Mouse (Mus musculus) embryonic facial prominence, embryonic 11.5 days (tissue): ENCODE measurements at regions not wholly inside any gene's neighbourhood (a gene's known extent, or its start where the extent isn't known, plus 50 kb on each side); places are given as distances from the start of the nearest gene placed in this dataset.

ENCODE experiments used
- ATAC-seq: fragments of 200-750 bp; cut with Nextera tagmentation; replicated peaks from 2 replicates; pipeline ENCODE4 v1.8.0; 2017; ENCODE audit warnings: low read depth; ENCODE audit not compliant: insufficient number of reproducible peaks, low FRiP score, low TSS enrichment
- DNase-seq: peaks from one replicate; pipeline ENCODE4 v3.0.0-alpha.2; 2015; ENCODE audit warnings: low spot score
- H3K27ac ChIP-seq: fragments of 300-500 bp; sonication (generic); replicated peaks from 2 replicates; pipeline ENCODE4 v1.5.1; 2014; ENCODE audit warnings: mild to moderate bottlenecking, low read depth, low read length, control low read depth
- H3K27me3 ChIP-seq: fragments of 300-500 bp; sonication (generic); 2 replicates; pipeline ENCODE4 v1.6.1; 2014; ENCODE audit warnings: mild to moderate bottlenecking, low read length, moderate library complexity, mixed read lengths; ENCODE audit not compliant: control insufficient read depth, insufficient read depth
- H3K36me3 ChIP-seq: fragments of 300-500 bp; sonication (generic); replicated peaks from 2 replicates; pipeline ENCODE4 v1.6.1; 2014; ENCODE audit warnings: low read depth, mild to moderate bottlenecking, low read length, moderate library complexity, mixed read lengths; ENCODE audit not compliant: control insufficient read depth, insufficient read depth
- H3K4me1 ChIP-seq: fragments of 300-500 bp; sonication (generic); 2 replicates; pipeline ENCODE4 v1.6.1; 2014; ENCODE audit warnings: low read length, mixed read lengths; ENCODE audit not compliant: control insufficient read depth, insufficient read depth
- H3K4me2 ChIP-seq: fragments of 300-500 bp; sonication (generic); 2 replicates; pipeline ENCODE4 v1.6.1; 2014; ENCODE audit warnings: low read depth, mild to moderate bottlenecking, control low read depth, low read length, moderate library complexity
- H3K4me3 ChIP-seq: fragments of 300-500 bp; sonication (generic); 2 replicates; pipeline ENCODE4 v1.5.1; 2014; ENCODE audit warnings: low read depth, low read length, control low read depth
- H3K9ac ChIP-seq: fragments of 300-500 bp; sonication (generic); replicated peaks from 2 replicates; pipeline ENCODE4 v1.6.1; 2014; ENCODE audit warnings: mild to moderate bottlenecking, control low read depth, low read length
- H3K9me3 ChIP-seq: fragments of 300-500 bp; sonication (generic); replicated peaks from 2 replicates; pipeline ENCODE4 v1.6.1; 2016; ENCODE audit warnings: mild to moderate bottlenecking, low read length, inconsistent platforms, mixed read lengths; ENCODE audit not compliant: control insufficient read depth
- WGBS: fragments of 180-500 bp; shearing (Covaris S2); extraction: QIAGEN DNeasy Blood & Tissue Kit; methylation state at CpG from one replicate; pipeline ENCODE4 v1.1.7; 2014; 5-methylcytosine and 5-hydroxymethylcytosine counted together

DNA sequence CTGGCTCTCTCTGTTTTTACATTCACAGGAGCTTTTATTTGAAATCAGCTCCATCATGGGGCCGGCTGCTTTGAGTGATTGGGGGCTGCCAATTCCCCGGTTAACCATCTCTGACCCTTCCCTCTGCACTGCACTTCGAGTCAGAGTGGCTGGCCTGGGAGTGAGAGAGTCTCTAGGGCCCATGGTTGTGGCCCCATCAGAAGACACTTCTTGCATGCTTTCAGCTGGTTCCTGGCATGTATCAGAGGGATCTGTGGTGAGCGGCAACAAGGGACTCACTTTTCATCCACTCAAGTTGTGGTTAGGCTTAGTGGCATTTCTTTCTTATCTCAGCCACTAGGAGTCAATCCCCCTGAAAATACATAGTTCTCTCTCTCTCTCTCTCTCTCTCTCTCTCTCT lies 341.8 kb upstream of the Adgrl2 start:
- Histone ChIP-seq H3K9ac (no peak overlapping the region), H3K27ac (no peak overlapping the region), H3K9me3 (no peaks in the 10 kb centered on the region), H3K36me3 (no peaks in the 10 kb centered on the region), H3K4me3 (no peak overlapping the region), H3K4me1 (no peaks in the 10 kb centered on the region), H3K27me3 (no peaks in the 10 kb centered on the region), H3K4me2 (no peak overlapping the region)
- WGBS: 28% methylated on average over 4 of the region's 4 CpGs
- ATAC-seq (no peak), DNase-seq (no peak)

DNA sequence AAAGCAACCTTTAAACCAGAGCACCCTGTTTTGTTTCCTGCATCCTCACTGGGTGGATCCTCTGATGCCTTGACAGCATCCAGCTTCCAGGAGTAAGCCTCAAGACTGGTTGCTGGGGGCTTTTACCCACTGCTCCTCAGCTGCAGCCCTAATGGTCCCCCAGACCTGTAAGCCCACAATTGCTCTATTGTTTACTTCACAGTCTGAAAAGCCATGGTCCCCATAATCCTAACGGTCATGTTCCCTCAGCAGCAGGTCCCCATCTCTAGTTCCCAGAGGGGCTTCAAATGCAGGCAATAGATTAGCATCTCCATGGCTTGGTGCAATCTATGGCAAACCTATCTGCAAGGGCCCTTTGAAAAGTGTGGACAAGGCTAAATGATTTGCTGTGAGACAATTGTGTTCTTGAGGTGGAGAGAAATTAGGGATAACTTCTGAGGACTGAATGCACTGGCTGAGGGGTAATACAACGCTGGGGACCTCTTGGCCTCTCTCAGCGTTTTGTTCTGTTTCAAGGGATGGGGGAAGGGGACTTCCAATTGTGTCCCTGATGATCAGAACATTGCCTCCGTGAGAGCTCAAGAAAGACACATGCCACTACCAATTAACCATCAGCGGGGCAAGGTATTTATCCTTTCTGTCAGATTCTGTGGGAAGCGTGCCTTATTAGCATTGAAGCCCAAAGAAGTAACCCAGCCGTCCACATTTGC lies 341.1 kb upstream of the Adgrl2 start:
- H3K9ac ChIP-seq: no peak overlapping the region
- H3K36me3 ChIP-seq: no peaks in the 10 kb centered on the region
- DNase-seq: no peak
- no peak overlapping the region for H3K4me2 ChIP-seq
- H3K4me3 ChIP-seq: no peak overlapping the region
- no peaks in the 10 kb centered on the region for H3K4me1 ChIP-seq
- no peaks in the 10 kb centered on the region for H3K9me3 ChIP-seq
- WGBS: 18% methylated on average over 7 of the region's 7 CpGs
- peak; percentile 64; the same call in 1 of the 2 replicates for ATAC-seq
- no peaks in the 10 kb centered on the region for H3K27me3 ChIP-seq
- H3K27ac ChIP-seq: no peak overlapping the region

DNA sequence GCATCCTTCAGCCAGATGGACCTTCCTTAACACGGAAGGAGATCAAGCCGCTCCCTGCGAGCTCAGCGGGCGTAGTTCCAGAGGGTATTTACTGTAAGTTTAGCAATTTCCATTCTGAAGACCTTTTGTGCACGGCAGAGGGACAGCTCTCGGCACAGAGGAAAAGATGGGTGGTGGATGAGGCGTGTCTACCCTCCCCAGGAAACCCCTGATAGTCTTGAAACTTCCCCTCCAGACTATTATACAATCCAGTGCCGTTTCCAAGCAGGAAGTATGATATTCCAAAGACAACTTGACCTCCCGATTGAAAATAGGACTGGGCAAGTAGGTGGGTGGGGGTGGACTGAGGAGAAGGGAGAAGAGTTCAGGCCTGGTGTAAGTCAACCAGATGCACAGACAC lies 340.4 kb upstream of the Adgrl2 start:
- Histone ChIP-seq H3K27me3 (no peaks in the 10 kb centered on the region), H3K36me3 (no peaks in the 10 kb centered on the region), H3K4me2 (no peak overlapping the region), H3K4me3 (no peak overlapping the region), H3K9me3 (no peaks in the 10 kb centered on the region), H3K9ac (no peak overlapping the region), H3K4me1 (no peaks in the 10 kb centered on the region), H3K27ac (no peak overlapping the region)
- DNase-seq (no peak), ATAC-seq (no peak)
- 63% methylated on average over 10 of the region's 10 CpGs for WGBS

DNA sequence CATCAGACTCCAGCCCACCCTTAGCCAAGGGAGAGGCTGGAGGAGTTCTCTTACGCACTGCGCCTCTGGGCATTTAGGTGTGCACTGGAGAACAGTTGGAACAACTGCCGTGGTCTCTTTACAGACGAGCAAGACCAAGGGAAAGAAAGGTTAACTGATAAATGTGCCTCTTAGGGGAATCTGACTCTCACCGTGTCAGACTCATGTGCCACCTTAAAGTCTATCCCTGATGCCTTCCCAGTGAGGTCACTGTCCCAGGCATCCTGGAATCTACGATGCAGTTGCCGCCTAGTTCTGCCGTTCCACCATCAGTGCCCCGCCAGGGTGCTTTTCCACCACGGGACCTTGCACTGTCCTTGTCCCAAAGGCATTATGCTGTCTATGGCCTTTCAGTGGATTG lies 339.7 kb upstream of the Adgrl2 start:
- 91% methylated on average over 10 of the region's 10 CpGs for WGBS
- H3K9ac ChIP-seq: no peak overlapping the region
- no peak overlapping the region for H3K4me2 ChIP-seq
- H3K9me3 ChIP-seq: no peaks in the 10 kb centered on the region
- no peak overlapping the region for H3K4me3 ChIP-seq
- H3K4me1 ChIP-seq: no peaks in the 10 kb centered on the region
- DNase-seq: no peak
- H3K27me3 ChIP-seq: no peaks in the 10 kb centered on the region
- ATAC-seq: no peak
- H3K36me3 ChIP-seq: no peaks in the 10 kb centered on the region
- no peak overlapping the region for H3K27ac ChIP-seq

DNA sequence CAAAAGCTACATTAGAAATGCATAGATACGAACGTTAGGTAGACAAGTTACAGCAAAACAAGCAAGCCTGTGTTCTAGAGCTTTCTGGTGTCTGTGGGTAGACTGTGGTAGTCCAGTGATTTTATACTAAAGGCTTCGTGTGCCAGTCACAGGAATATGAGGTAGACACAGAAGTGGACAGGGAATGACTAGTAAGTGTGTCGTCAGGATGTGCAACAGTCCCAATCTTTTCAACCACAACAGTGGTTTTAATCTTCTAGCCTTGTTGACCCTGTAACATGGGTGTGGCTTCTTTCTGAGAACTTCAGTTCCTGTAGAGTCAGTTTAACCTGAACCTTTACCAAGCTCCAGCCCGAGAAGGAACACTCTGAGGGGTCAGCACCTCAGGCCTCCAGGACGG lies 339.3 kb upstream of the Adgrl2 start:
- no peak overlapping the region for H3K4me2 ChIP-seq
- H3K36me3 ChIP-seq: no peaks in the 10 kb centered on the region
- no peaks in the 10 kb centered on the region for H3K27me3 ChIP-seq
- 86% methylated on average over 6 of the region's 6 CpGs for WGBS
- no peak overlapping the region for H3K27ac ChIP-seq
- no peak overlapping the region for H3K9ac ChIP-seq
- no peak for ATAC-seq
- DNase-seq: no peak
- no peaks in the 10 kb centered on the region for H3K9me3 ChIP-seq
- no peaks in the 10 kb centered on the region for H3K4me1 ChIP-seq
- no peak overlapping the region for H3K4me3 ChIP-seq

DNA sequence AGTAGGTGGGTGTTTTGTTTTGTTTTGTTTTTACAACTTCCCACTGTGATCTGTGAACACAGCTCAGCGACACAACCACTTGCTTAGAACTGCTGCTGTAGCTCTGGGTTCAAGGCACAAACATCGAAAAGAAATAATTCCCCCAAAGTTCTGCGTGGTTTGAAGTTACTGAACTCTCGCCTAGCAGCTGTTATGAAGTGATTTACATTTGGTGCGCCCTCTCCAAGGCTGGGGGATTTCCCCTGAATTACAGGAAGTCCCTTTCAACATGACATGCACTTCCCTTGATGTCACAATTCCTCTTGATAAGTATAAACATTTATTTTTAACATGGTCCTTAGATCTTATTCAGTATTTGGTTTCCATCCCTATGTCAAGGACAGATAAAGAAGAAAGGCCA lies 336.3 kb upstream of the Adgrl2 start:
- DNase-seq (no peak), ATAC-seq (no peak)
- Histone ChIP-seq H3K9ac (no peak overlapping the region), H3K4me1 (no peaks in the 10 kb centered on the region), H3K4me2 (no peak overlapping the region), H3K9me3 (no peaks in the 10 kb centered on the region), H3K4me3 (no peak overlapping the region), H3K27ac (no peak overlapping the region), H3K27me3 (no peaks in the 10 kb centered on the region), H3K36me3 (no peaks in the 10 kb centered on the region)
- WGBS: 59% methylated on average over 5 of the region's 5 CpGs

DNA sequence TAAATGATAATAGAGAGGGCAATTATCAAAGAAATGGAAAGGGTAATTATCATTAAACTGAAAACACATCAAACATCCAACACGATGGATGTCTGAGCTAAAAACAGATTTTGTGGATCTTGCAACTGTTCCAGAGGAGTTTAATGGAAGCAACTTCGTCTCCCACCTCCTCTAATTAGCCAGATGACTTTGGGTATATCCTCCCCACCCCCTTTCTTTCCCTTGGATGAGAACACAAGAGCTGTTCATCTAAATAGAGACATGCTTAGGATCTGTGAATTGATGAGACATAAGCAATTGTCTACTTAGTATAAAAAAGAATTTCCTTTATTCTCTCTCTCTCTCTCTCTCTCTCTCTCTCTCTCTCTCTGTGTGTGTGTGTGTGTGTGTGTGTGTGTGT lies 333.7 kb upstream of the Adgrl2 start:
- ATAC-seq: no peak
- H3K36me3 ChIP-seq: no peaks in the 10 kb centered on the region
- H3K4me2 ChIP-seq: no peak overlapping the region
- H3K27me3 ChIP-seq: no peaks in the 10 kb centered on the region
- no peaks in the 10 kb centered on the region for H3K4me1 ChIP-seq
- DNase-seq: no peak
- H3K9me3 ChIP-seq: no peaks in the 10 kb centered on the region
- no peak overlapping the region for H3K27ac ChIP-seq
- no peak overlapping the region for H3K9ac ChIP-seq
- H3K4me3 ChIP-seq: no peak overlapping the region
- 75% methylated on average over 2 of the region's 2 CpGs for WGBS

DNA sequence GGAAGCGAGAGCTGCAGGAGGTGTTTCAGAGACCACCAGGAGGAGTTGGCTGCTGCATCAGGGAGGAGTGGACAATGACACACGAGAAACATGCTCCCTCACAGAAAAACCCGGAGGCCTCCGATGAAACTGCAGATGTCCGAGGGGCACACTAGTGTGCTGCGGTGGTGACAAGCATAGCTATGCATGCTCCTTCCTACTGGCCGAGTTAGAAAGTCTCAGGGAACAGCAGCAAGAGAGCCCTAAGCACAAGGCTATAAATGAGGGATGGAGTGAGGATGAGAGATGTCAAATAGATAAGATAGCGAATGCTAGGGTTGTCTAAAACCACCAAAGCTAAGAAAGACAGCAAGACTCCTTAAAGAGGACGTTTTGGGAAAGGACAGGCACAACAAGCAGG lies 328.4 kb upstream of the Adgrl2 start:
- 69% methylated on average over 9 of the region's 9 CpGs for WGBS
- no peak overlapping the region for H3K4me3 ChIP-seq
- no peak overlapping the region for H3K4me2 ChIP-seq
- H3K9ac ChIP-seq: no peak overlapping the region
- H3K4me1 ChIP-seq: no peaks in the 10 kb centered on the region
- ATAC-seq: no peak
- H3K27me3 ChIP-seq: no peaks in the 10 kb centered on the region
- no peaks in the 10 kb centered on the region for H3K36me3 ChIP-seq
- DNase-seq: no peak
- H3K27ac ChIP-seq: no peak overlapping the region
- H3K9me3 ChIP-seq: no peaks in the 10 kb centered on the region
